Mouse (Mus musculus): ENCODE results near the gene Igsf10.

DNA sequence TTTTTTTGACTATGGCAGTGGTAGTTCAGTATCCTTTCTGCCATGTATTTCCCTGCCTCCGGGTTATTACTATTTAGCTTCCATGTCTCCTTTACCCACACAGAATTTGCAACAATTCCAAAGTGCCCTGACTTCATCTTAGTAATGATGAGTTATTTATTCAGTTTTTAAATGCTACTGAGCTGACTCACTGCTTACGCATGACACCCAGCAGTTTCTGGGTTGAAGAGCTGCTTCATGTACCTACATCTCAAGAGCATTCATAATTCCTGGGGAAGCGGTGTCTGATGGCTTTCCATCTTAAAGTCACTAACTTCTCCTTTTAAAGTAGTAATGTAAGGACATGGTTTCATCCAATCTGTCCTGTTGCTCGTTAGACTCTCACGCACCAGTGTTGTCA lies 39.2 kb downstream of the Igsf10 start:
- TF ChIP-seq POLR2A (IDR thresholded peaks at IDR 0.05; ENCODE audit: control insufficient read depth, low read depth, low read length) (no peak), CTCF (IDR thresholded peaks at IDR 0.05; ENCODE audit: control insufficient read depth, insufficient read depth, insufficient replicate concordance, low read depth, low read length) (no peak)

All from testis, adult 2 months (tissue).